10 mouse cellular contexts compared by ENCODE assay signal in the genomic region with DNA sequence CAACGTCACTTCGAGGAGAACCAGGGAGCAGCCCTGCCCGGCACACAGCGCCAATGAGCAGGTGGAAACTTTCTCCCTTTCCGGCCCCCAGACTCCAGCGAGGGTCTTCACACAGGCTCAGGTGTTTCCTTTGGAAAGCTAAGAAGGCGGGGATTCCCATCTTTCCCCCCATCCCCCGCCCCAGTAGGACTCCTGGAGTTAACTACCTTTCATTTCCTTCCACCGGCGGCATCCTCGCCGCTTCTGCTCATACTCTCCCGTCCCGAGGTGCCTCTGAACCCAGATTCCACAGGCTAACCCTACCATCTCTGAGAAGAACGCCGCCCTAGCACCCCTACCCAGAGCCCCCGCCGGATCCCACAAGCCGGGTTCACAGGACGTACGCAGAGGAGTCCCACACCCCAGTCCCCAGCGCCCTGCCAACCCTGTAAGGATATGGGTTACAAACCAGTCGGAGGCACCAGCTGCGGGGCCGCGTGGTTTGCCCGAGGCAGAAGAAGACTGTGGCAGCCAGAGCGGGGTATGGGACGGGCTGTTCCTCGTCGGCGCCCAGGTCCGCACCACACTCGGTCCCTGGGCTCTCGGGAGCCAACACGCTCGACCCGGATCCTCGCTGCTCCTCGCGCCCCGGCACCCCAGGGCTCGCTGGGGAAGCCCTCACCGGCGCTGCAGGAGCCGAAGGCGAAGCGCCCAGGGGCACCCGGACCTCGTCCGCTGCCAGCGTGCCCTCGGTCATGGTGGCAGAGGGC. TPM values are rescaled to one million over a fixed set of nuclear protein-coding genes. Genes with fewer than 3 reads are reported as not detected.
DNase-seq lines count a peak whose midpoint lies in the region; ATAC-seq lines count a peak whose summit lies in the region.
"Had no signal": no experiment of that assay in that cellular context is flagged by ENCODE, and none has a peak within 500 bp of the region (broad histone marks: within the 10 kb centered on the region; RNA-seq: fewer than 3 reads in every experiment).

No protein-coding gene starts in this region.

- peak overlapping the region; percentile 74 for H3K4me2 ChIP-seq in liver, embryonic 11.5 days

- intact Hi-C loops in heart, postnatal 10 days (cut with DNase I), result no loop called here

- H3K9ac ChIP-seq in liver, embryonic 11.5 days (ENCODE audit: low read depth, low read length), result peak overlapping the region; percentile 60; the same call in 1 of the 2 replicates

- DNase-seq in right cerebral cortex, postnatal 10 days (ENCODE audit: low spot score in 2 of 2), result peak; percentile 65 to 68
- no peak for DNase-seq in right cerebral cortex, postnatal 36 days (ENCODE audit: low spot score in 2 of 2)
- peak; percentile 34 to 53 for DNase-seq in heart, postnatal 10 days
- DNase-seq in liver, embryonic 11.5 days (ENCODE audit: low spot score), result no peak
- DNase-seq in right cerebral cortex, postnatal 4 days, result peak; percentile 58
- no peak for DNase-seq in thymus, postnatal 0 days (ENCODE audit: low spot score)

- 3% methylated on average over 53 of the region's 53 CpGs for WGBS in liver, embryonic 11.5 days

- H3K4me3 ChIP-seq in erythroblast, embryonic 14.5 days (replicated peaks), result peak overlapping the region; percentile 29
- H3K4me3 ChIP-seq in liver, embryonic 11.5 days (ENCODE audit: low read depth, low read length), result peak overlapping the region; percentile 61

- H3K36me3 ChIP-seq in erythroblast, embryonic 14.5 days (ENCODE audit: control insufficient read depth), result no peaks in the 10 kb centered on the region
- no peaks in the 10 kb centered on the region for H3K36me3 ChIP-seq in liver, embryonic 11.5 days (ENCODE audit: control insufficient read depth, insufficient read depth, low read length)
- H3K36me3 ChIP-seq: G1E had no signal

- H3K27me3 ChIP-seq in erythroblast, embryonic 14.5 days (ENCODE audit: control insufficient read depth), result peaks cover 55% of the 10 kb centered on the region
- H3K27me3 ChIP-seq in liver, embryonic 11.5 days (replicated peaks; ENCODE audit: control insufficient read depth, insufficient read depth, low read length), result peaks cover 65% of the 10 kb centered on the region

- no peak overlapping the region for H3K27ac ChIP-seq in liver, embryonic 11.5 days (ENCODE audit: low read depth, low read length)

- no peaks in the 10 kb centered on the region for H3K4me1 ChIP-seq in erythroblast, embryonic 14.5 days (ENCODE audit: control insufficient read depth)
- peaks cover 4% of the 10 kb centered on the region; the same call in 1 of the 2 replicates for H3K4me1 ChIP-seq in liver, embryonic 11.5 days (replicated peaks; ENCODE audit: control insufficient read depth, insufficient read depth, low read length)

- ATAC-seq in erythroblast, adult 5-6 weeks (replicated peaks; ENCODE audit: low FRiP score, poor library complexity, severe bottlenecking), result no peak
- no peak for ATAC-seq in liver, embryonic 11.5 days (replicated peaks; ENCODE audit: low FRiP score)

- H3K9me3 ChIP-seq in erythroblast, embryonic 14.5 days (ENCODE audit: control insufficient read depth, low read length), result no peaks in the 10 kb centered on the region
- no peaks in the 10 kb centered on the region for H3K9me3 ChIP-seq in liver, embryonic 11.5 days (ENCODE audit: control insufficient read depth, low read length)

RNA-seq across cellular contexts. Expression of gene Cacna1h, which starts 1.0 kb away (rescaled TPM):
- polyA plus RNA-seq in erythroblast, embryonic 14.5 days (2012), result 0.06 and 0.26 TPM in 2 replicates
- total RNA-seq in erythroblast, adult 5-6 weeks (2015; ENCODE audit: low replicate concordance), result 0.21 TPM in 1 of 2 replicates, not detected in the other
- under 0.01 and 0.43 TPM in 2 replicates for total RNA-seq in erythroblast, adult 5-6 weeks (2017; ENCODE audit: low replicate concordance)
- 1 to 10 TPM; 7.9 to 8.4 TPM for total RNA-seq in heart, postnatal 10 days (2021)
- 2.6 and 3.2 TPM in 2 replicates for polyA plus RNA-seq in liver, embryonic 11.5 days (2014; fragmentation: Nextera tagmentation; extraction: Ambion mirVana)
- polyA plus RNA-seq in thymus, postnatal 0 days (2015; fragmentation: Nextera tagmentation; extraction: Ambion mirVana), result 0.17 and 0.18 TPM in 2 replicates
- polyA plus RNA-seq: G1E had no signal

RNA-seq across cellular contexts. Expression of gene Tekt4, which starts 21.8 kb away (rescaled TPM):
- not detected in 2 replicates for polyA plus RNA-seq in erythroblast, embryonic 14.5 days (2012)
- not detected in 2 replicates for total RNA-seq in erythroblast, adult 5-6 weeks (2015; ENCODE audit: low replicate concordance)
- total RNA-seq in erythroblast, adult 5-6 weeks (2017; ENCODE audit: low replicate concordance), result not detected in 2 replicates
- not detected for total RNA-seq in heart, postnatal 10 days (2021)
- polyA plus RNA-seq in liver, embryonic 11.5 days (2014; fragmentation: Nextera tagmentation; extraction: Ambion mirVana), result not detected in 2 replicates
- polyA plus RNA-seq in thymus, postnatal 0 days (2015; fragmentation: Nextera tagmentation; extraction: Ambion mirVana), result 0.20 and 0.53 TPM in 2 replicates
- total RNA-seq: G1E; hematopoietic stem cell, adult 5-6 weeks had no signal
- polyA plus RNA-seq: G1E had no signal

Comparison
In these comparisons a context has a peak if more than half of its experiments do, and no peak if none do; other contexts are left out.
1. DNase-seq: peak in right cerebral cortex, postnatal 10 days (2 of 2), heart, postnatal 10 days (2 of 2) and right cerebral cortex, postnatal 4 days (single experiment); none in right cerebral cortex, postnatal 36 days (0 of 2), liver, embryonic 11.5 days (single experiment) and thymus, postnatal 0 days (single experiment).